Mouse (Mus musculus) liver, embryonic 15.5 days (tissue): ENCODE measurements around the gene Uckl1. TPM values are rescaled to one million over a fixed set of nuclear protein-coding genes. Genes with fewer than 3 reads are reported as not detected.

Experiments
- ATAC-seq: fragments of 200-750 bp; cut with Nextera tagmentation; 2 replicates; pipeline ENCODE4 v1.8.0; 2017; ENCODE audit warnings: moderate number of reproducible peaks, mild to moderate bottlenecking, moderate library complexity; ENCODE audit not compliant: insufficient read depth
- H3K27ac ChIP-seq: fragments of 300-500 bp; sonication (generic); replicated peaks from 2 replicates; pipeline ENCODE4 v1.5.1; 2015; ENCODE audit warnings: mild to moderate bottlenecking, inconsistent platforms
- H3K27me3 ChIP-seq: fragments of 300-500 bp; sonication (generic); 2 replicates; pipeline ENCODE4 v1.6.1; 2015; ENCODE audit warnings: mild to moderate bottlenecking, inconsistent platforms
- H3K36me3 ChIP-seq: fragments of 300-500 bp; sonication (generic); replicated peaks from 2 replicates; pipeline ENCODE4 v1.6.1; 2015; ENCODE audit warnings: moderate library complexity, mild to moderate bottlenecking, inconsistent platforms
- H3K4me1 ChIP-seq: fragments of 300-500 bp; sonication (generic); replicated peaks from 2 replicates; pipeline ENCODE4 v1.6.1; 2015; ENCODE audit warnings: inconsistent platforms
- H3K4me2 ChIP-seq: fragments of 300-500 bp; sonication (generic); 2 replicates; pipeline ENCODE4 v1.6.1; 2015; ENCODE audit warnings: moderate library complexity, mild to moderate bottlenecking, inconsistent platforms
- H3K4me3 ChIP-seq: fragments of 300-500 bp; sonication (generic); replicated peaks from 2 replicates; pipeline ENCODE4 v1.5.1; 2015; ENCODE audit warnings: mild to moderate bottlenecking, inconsistent platforms
- H3K9ac ChIP-seq: fragments of 300-500 bp; sonication (generic); 2 replicates; pipeline ENCODE4 v1.6.1; 2015; ENCODE audit warnings: moderate library complexity, mild to moderate bottlenecking, inconsistent platforms
- H3K9me3 ChIP-seq: fragments of 300-500 bp; sonication (generic); replicated peaks from 2 replicates; pipeline ENCODE4 v1.6.1; 2016; ENCODE audit warnings: inconsistent platforms
- WGBS: fragments of 180-500 bp; shearing (Covaris S2); methylation state at CpG from one replicate; pipeline ENCODE4 v1.1.7; 2015; ENCODE audit warnings: mixed read lengths; ENCODE audit not compliant: insufficient replicate concordance; 5-methylcytosine and 5-hydroxymethylcytosine counted together
- polyA plus RNA-seq: library from polyadenylated mRNA; unstranded; fragments of >200 nt; fragmentation: Nextera tagmentation; extraction: Ambion mirVana; gene quantifications from 2 replicates; pipeline ENCODE4 v1.2.1, GENCODE M21; 2015

Gene Uckl1
- 20.4 and 27.5 TPM in 2 replicates for polyA plus RNA-seq

- Histone ChIP-seq H3K36me3 (peaks cover 46% of the 10 kb centered on the region), H3K27ac (no peak within 1 kb of the TSS), H3K9me3 (no peaks in the 10 kb centered on the region), H3K4me1 (peaks cover 30% of the 10 kb centered on the region), H3K4me3 (no peak within 1 kb of the TSS), H3K4me2 (no peak within 1 kb of the TSS), H3K9ac (no peak within 1 kb of the TSS), H3K27me3 (no peaks in the 10 kb centered on the region)
- 70% methylated on average over 4 of the region's 4 CpGs for WGBS
- no peak for ATAC-seq
Observed at GRCm38 (mm10) chr2:181584411-181584942, at the start of gene Uckl1. Gene Uckl1 (minus strand): TSS chr2:181584892.

- 86% methylated on average over 6 of the region's 6 CpGs for WGBS
Observed at GRCm38 (mm10) chr2:181632624-181633023, 47.9 kb upstream of the Uckl1 start.

DNA sequence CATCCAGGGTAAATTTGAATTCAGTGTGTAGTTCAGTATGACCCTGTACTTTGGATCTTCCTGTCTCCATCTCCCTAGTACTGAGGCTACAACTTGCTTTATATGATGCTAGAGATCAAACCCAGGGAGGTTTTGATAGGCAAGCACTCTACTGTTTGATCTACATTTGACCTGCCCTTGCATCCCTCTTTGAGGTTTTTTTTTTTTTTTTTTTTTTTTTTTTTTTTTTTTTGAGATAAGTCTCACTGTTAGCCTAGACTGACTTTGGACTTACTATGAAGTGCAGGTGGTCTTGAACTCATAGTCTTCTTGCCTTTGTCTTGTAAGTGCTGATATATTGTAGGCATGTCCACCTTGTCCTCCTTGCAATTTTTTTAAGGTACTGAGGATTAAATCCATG lies 43.8 kb upstream of the Uckl1 start:
- Histone ChIP-seq H3K27ac (no peak overlapping the region), H3K36me3 (peaks cover 53% of the 10 kb centered on the region), H3K4me2 (no peak overlapping the region), H3K4me1 (0 out of 2 replicates have a peak, but pooled peaks cover 4% of the 10 kb centered on the region), H3K9ac (no peak overlapping the region), H3K9me3 (no peaks in the 10 kb centered on the region), H3K4me3 (no peak overlapping the region), H3K27me3 (no peaks in the 10 kb centered on the region)
- no peak for ATAC-seq

More at GRCm38 (mm10) chr2:181632624-181633023, 47.9 kb upstream of the Uckl1 start:
- no peak overlapping the region for H3K27ac ChIP-seq
- H3K4me3 ChIP-seq, result no peak overlapping the region
- H3K9ac ChIP-seq, result no peak overlapping the region
- 0 out of 2 replicates have a peak, but pooled peaks cover 2% of the 10 kb centered on the region for H3K4me1 ChIP-seq
- no peaks in the 10 kb centered on the region for H3K27me3 ChIP-seq
- H3K9me3 ChIP-seq, result no peaks in the 10 kb centered on the region
- peaks cover 66% of the 10 kb centered on the region for H3K36me3 ChIP-seq
- H3K4me2 ChIP-seq, result no peak overlapping the region
- ATAC-seq, result no peak

DNA sequence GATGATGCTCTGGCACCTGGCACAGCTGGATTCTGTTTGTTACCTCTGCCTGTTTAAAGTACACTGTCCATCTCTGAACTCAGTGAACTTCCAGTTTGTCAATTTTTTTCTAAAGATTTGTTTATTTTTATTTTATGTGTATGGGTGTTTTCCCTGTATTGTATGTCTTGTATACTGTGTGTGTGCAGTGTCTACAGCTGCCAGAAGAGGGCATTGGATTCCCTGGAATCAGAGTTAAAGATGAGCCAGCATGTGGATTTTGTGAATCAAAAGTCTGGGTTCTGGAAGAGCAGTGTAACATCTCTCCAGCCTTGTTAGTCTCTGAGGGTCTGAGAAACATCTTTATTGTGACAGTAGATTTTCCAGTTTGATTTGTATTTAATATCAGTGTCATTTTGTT lies 38.7 kb upstream of the Uckl1 start:
- Histone ChIP-seq H3K4me2 (no peak overlapping the region), H3K4me3 (no peak overlapping the region), H3K9ac (no peak overlapping the region), H3K27ac (no peak overlapping the region), H3K36me3 (peaks cover 60% of the 10 kb centered on the region), H3K27me3 (no peaks in the 10 kb centered on the region), H3K4me1 (0 out of 2 replicates have a peak, but pooled peaks cover 4% of the 10 kb centered on the region), H3K9me3 (no peaks in the 10 kb centered on the region)
- no peak for ATAC-seq

- no peaks in the 10 kb centered on the region for H3K27me3 ChIP-seq
- no peaks in the 10 kb centered on the region for H3K4me1 ChIP-seq
- no peak for ATAC-seq
- no peak overlapping the region for H3K9ac ChIP-seq
- H3K27ac ChIP-seq, result no peak overlapping the region
- no peak overlapping the region for H3K4me2 ChIP-seq
- WGBS, result 69% methylated on average over 5 of the region's 5 CpGs
- H3K36me3 ChIP-seq, result peaks cover 48% of the 10 kb centered on the region
- no peaks in the 10 kb centered on the region for H3K9me3 ChIP-seq
- no peak overlapping the region for H3K4me3 ChIP-seq
Observed at GRCm38 (mm10) chr2:181618761-181619495, 34.2 kb upstream of the Uckl1 start.

- Histone ChIP-seq H3K9me3 (no peaks in the 10 kb centered on the region), H3K4me3 (peak overlapping the region; percentile 86)
Observed at GRCm38 (mm10) chr2:181602367-181602766, 17.7 kb upstream of the Uckl1 start.

GRCm38 (mm10) chr2:181601751-181602145 lies 17.1 kb upstream of the Uckl1 start:
- no peaks in the 10 kb centered on the region for H3K36me3 ChIP-seq
- no peaks in the 10 kb centered on the region for H3K9me3 ChIP-seq
- peak overlapping the region; percentile 93 for H3K9ac ChIP-seq
- peak overlapping the region; percentile 87 for H3K27ac ChIP-seq
- ATAC-seq, result no peak
- H3K4me3 ChIP-seq, result peak overlapping the region; percentile 86
- peaks cover 34% of the 10 kb centered on the region for H3K27me3 ChIP-seq
- 25% methylated on average over 10 of the region's 10 CpGs for WGBS
- H3K4me1 ChIP-seq, result peaks cover 47% of the 10 kb centered on the region
- H3K4me2 ChIP-seq, result peak overlapping the region; percentile 88

More at GRCm38 (mm10) chr2:181602367-181602766, 17.7 kb upstream of the Uckl1 start:
- Histone ChIP-seq H3K9ac (no peak overlapping the region), H3K36me3 (no peaks in the 10 kb centered on the region), H3K4me2 (peak overlapping the region; percentile 88), H3K27ac (no peak overlapping the region), H3K27me3 (peaks cover 30% of the 10 kb centered on the region), H3K4me1 (peaks cover 46% of the 10 kb centered on the region)
- 45% methylated on average over 4 of the region's 4 CpGs for WGBS
- no peak for ATAC-seq

DNA sequence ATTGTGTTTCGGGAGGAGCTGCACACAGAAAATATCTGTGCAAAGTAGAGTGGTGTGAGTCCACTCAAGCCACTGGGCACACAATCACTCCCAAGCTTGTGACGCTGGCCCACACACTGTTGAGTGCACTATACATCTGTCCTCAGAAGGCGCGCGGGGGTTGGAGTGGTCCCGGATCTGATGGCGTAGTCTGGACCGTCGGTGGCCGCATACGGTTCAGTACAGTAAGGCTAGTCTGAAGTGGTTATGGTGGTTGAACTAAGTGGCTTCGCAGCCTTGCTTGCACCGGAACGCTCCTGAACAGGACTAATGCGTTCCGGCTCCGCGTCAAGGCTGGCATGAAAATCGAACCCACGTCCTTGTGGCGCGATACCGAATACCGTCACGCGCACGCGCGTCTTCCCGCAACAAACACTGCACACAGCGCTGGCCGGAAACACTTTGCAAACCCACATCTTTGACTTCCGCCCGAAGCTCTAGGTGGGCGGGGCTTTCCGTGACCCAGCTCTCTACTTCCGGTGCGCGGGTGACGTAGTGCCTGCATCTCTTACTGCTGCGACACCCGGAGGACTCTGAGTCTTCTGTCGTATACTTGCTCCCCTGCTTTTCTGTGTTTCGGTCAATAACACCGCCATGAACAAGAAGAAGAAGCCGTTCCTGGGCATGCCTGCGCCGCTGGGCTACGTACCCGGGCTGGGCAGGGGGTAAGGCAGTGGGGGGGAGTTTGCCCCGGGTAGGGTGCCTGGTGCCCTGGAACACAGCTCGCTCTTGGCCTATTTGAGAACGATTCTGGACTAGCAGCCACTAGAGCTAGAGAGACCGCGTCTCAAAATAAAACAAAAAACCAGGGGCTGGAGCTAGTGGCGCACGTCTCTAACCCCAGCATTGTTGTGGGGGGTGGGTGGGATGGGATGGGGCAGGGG lies 16.4 kb upstream of the Uckl1 start:
- peak; percentile 93 for ATAC-seq
- peaks cover 37% of the 10 kb centered on the region for H3K27me3 ChIP-seq
- peak overlapping the region; percentile 88 for H3K4me2 ChIP-seq
- H3K4me3 ChIP-seq, result peak overlapping the region; percentile 86
- H3K36me3 ChIP-seq, result no peaks in the 10 kb centered on the region
- peaks cover 47% of the 10 kb centered on the region for H3K4me1 ChIP-seq
- peak overlapping the region; percentile 93 for H3K9ac ChIP-seq
- H3K27ac ChIP-seq, result peak overlapping the region; percentile 87
- 1% methylated on average over 57 of the region's 57 CpGs for WGBS
- H3K9me3 ChIP-seq, result no peaks in the 10 kb centered on the region

GRCm38 (mm10) chr2:181600226-181600758 lies 15.6 kb upstream of the Uckl1 start:
- no peaks in the 10 kb centered on the region for H3K36me3 ChIP-seq
- H3K4me2 ChIP-seq, result peak overlapping the region; percentile 88
- WGBS, result 69% methylated on average over 6 of the region's 6 CpGs

DNA sequence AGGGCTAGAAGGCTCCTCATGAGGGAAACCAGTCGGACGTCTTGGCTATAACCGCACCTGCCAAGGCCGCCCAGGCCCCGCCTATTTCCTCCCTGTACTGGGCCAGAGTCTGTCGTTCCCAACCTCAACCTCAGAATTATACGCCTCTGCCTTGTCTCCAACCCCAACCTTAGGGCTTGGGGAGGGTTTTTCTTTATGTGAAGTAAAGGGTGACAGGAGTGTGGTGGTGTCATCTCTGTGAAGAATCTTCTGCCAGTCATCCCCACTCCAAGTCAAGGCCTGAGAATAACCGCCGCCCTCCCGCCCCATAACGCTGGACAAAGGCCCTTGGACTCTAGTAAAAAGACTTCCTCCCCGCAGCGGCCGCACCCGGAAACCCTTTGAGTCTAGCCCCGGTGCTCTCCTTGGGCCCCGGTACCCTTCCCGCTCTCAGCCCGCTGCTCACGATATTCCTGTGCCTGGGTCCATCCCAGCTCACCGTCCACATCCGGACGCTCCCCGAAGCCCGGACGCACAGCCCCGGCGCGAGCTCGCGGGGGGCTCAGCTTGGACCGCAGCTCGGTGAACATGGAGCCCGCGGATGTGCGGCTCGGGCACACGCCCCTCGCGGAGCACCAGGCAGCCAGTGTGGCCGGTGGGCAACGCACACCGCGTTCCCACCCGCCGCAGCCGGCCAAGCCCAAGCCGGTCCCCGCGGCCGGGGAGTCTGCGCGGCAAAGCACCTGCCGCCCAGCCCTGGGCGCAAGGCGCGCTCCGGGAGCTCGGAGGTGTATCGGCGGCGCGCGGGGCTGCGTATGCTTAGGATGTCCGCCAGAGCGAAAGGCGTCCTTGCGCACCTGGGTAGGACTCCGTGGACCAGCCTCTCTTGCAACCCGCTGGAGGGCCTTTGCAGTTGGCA lies 14.0 kb upstream of the Uckl1 start, which contains the start of gene Samd10:
TSS of gene Samd10 (minus strand) at position 759 of the 898 bp plus-strand sequence.
- Histone ChIP-seq H3K4me1 (peaks cover 47% of the 10 kb centered on the region), H3K27ac (peak within 1 kb of the TSS; percentile 51; the same call in 1 of the 2 replicates), H3K27me3 (peaks cover 46% of the 10 kb centered on the region), H3K4me3 (peak within 1 kb of the TSS; percentile 64), H3K36me3 (no peaks in the 10 kb centered on the region), H3K4me2 (peak within 1 kb of the TSS; percentile 90), H3K9me3 (no peaks in the 10 kb centered on the region), H3K9ac (peak within 1 kb of the TSS; percentile 57)
- no peak for ATAC-seq
- WGBS, result 1% methylated on average over 71 of the region's 71 CpGs

More at GRCm38 (mm10) chr2:181600226-181600758, 15.6 kb upstream of the Uckl1 start:
- Histone ChIP-seq H3K9ac (peak overlapping the region; percentile 93; the same call in 1 of the 2 replicates), H3K4me3 (peak overlapping the region; percentile 86), H3K27me3 (peaks cover 44% of the 10 kb centered on the region), H3K27ac (peak overlapping the region; percentile 79; the same call in 1 of the 2 replicates), H3K4me1 (peaks cover 47% of the 10 kb centered on the region), H3K9me3 (no peaks in the 10 kb centered on the region)
- no peak for ATAC-seq
